Mouse (Mus musculus): Measurements from ENCODE around the gene Jag1.

DNA sequence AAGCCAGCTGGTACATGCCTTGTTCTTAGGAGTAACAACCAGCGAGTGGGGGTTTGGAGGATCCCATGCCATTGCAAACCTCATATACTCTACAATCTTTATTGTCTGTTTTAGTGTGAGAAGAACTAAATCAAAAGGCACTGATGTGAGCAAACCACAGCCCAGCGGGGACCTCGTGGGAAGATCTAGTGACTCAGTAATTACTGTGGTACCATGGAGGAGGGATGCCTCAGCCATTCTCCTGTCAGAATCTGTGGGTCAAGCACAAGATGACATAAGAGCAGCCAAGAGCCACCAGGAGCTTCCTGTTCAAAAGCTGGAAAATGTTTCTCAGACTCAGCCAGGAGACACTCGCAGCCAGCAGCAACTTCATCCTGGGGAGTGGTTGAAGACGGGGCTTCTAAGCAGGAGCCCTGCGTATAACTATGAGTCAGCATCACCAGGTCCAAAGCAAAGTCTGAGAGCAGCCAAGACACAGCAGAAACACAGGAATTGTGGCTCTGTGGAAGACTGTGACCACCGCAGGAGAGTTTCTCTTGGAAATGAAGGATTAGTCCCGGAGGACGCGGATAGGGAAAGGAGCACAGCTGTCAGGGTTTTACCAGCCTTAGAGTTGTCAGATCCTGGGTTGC lies 48.8 kb downstream of the Jag1 start:
- no peak for TF ChIP-seq CTCF (IDR thresholded peaks at IDR 0.05; ENCODE audit: low read depth)
- no peak for TF ChIP-seq EP300 (IDR thresholded peaks at IDR 0.05; ENCODE audit: low read depth)

Measured in heart, postnatal 0 days (tissue).